Mouse (Mus musculus): ENCODE measurements at regions not wholly inside any gene's neighbourhood (a gene's known extent, or its start where the extent isn't known, plus 50 kb on each side); places are given as distances from the start of the nearest gene placed in this dataset.

DNA sequence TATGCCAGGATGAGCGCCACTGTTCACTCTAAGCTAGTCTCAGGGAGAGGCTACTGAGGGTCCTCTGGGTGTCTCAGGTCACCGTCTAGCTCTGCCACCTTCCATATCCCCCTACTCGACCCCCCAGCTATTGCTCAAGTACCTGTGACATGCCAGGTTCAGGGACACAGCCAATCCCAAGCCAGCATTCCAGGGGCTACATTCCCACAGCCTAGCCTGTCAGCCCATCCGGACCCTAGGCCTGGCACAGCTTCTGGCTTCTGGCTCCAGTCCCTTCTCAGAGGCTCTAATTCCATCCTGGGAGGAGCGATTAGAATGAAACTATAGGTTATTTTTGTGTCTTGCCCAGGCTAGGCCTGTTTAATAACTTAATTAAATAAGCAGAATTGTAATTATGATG lies 105.2 kb downstream of the 1810010D01Rik start:
- DNase-seq: no peak

DNA sequence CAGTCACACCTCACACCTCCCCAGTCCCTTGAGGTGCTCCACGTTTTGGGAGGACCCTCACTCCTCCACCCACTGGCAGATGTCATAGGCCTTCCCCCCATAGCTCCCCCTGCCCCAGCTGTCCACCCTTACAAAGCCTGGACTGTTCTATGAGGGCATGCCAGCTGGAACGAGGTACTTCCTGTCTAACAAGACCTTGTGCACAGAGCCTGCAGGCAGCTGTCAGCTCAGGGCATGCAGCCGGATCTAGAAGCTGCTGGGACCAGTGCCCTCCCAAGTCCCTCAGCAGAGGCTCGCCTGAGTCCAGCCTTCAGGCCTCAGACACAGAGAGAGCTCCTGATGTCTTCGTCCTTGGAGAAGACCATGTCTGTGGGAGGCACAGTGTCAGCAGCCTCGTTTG lies 105.7 kb downstream of the 1810010D01Rik start:
- peak; percentile 86 for DNase-seq

DNA sequence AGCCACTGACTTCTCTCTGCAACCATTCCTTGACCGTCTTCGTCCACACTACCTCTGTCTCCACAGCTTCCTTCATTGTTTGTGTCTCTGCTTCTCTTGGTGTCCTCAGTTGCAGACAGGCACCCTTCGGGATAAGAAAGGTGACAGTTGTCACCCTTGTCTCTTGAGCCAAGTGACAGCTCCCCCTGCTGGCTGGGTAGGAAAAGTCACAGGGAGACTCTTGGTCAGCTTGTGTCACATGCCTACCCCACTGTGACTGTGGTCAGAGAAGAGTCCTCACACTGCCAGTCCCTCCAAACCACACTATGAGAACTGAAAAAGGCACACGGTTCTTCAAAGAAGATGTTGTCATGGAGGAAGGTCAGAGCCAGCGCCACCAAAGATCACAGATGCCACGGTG lies 109.6 kb downstream of the 1810010D01Rik start:
- DNase-seq: peak; percentile 59

DNA sequence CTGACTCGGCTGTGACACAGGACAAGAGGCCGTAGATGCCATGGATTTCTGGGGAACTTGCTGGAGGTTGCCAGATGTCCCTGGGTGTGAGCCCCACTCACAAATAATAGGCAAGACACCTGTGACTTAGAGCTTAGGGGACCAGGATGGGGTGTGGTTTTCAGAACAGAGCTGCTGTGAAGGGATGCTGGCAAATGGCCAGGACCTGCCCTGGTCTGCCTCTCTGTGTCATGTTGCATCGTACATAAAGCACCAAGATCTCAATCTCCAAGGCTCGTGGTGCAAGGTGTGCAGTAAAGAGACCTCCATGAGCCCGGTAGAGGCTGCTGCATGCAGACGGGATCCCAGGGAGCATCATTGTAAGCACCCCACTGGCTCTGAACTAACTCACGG lies 113.8 kb downstream of the 1810010D01Rik start:
- DNase-seq: no peak

DNA sequence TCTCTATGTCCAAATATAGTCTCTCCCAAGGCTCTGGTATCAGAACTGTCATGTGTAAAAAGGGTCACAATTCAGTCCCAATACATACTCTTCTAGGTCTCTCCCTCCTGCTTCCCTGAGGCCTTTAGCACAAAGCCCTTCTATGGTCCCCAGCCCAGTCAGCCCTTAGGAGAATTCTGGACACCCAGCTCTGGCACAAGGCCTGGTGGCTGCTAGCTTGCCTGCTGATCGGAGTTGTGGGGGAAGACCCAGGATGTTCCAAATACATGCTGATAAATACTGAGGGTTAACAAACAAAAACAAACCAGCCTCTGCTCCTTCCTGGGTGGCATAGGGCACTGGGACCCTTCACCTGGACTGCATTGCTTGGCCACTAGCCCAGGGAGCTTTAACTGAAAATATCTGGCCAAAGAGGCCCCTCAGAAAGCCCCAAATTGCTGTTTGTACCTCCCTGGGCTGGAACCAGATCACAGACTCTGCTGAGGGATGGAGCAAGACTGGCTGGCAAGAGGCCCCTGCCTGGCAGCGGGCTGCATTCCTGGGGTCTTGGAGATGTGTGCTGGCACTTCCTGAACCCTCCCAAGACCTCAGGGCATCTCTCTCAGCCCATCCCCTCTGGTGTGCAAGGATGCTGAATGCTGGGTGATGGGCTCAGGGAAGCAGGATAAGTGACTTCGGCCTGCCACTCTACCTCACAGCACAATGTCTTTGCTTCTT lies 114.3 kb downstream of the 1810010D01Rik start:
- DNase-seq: no peak

DNA sequence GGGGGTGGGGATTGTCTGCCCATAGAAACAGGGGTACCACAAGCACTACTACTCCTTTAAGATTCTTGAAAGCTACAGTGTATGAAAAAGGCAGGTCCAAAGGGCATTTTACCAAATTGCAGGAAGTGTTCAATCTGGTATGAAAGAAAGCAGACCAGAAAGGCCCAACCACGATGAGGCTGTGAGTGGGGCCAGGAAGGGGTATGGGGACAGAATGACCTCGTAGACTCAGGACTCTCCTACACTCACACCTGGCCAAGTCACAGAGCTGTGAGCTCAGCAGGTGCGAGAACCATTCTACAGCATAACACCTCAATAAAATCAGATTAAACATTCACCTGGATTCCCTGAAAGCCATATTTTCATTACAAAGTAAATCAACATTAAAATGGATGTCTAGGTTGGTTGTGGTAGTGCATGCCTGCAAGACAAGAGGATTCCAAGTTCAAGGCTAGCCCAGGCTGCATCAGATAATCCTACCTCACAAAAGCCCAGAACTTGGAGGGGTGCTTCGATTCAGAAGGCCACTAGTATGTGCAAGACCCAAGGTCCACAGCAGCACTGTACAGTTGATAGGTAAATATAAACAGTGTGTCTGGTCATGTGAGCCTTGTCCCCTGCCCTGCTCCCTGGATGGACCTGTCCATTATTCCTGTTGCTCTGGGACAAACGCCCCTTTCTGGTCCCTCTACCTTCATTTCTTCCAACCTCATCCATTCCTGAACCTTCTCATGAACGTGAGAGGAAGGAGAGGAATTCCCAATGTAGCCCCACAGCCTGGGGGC lies 115.3 kb downstream of the 1810010D01Rik start:
- DNase-seq: no peak

DNA sequence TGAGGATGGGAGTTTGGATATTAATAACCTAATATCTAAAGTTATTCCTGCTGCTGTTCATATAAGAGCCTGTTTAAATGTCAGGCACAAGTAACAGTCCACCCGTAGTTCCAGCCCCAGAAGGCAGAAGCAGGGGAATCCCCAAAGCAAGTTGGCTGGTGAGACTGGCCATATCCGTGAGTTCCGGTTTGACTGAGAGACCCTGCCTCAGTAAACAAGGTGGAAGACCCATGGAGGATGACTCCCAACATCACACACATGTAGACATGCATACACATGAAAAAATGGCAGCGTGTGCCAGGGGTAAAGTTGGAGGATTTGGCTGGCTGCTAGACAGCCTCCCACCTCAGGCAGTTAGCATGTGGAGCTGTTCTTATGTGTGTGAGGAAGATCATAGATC lies 117.1 kb downstream of the 1810010D01Rik start:
- no peak for DNase-seq

DNA sequence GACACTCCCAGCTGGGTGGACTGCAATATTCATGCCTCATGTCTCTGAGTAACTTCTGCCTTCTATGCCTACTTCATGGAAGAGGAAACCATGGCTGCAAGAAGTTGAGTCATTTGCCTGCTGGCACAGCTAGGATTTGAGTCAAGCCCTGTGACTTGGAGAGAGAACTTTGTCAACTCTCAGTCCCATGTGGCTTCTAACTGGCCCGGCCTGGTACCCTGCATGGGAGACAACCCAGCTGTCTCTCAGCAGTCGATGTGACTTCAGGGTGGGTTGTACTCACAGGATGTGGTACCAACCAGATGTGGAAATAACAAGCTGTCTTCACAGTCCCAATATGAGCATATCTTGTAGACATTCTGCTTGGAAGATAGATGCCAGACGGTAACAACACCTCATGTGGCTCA lies 118.6 kb downstream of the 1810010D01Rik start:
- peak; percentile 13 for DNase-seq

DNA sequence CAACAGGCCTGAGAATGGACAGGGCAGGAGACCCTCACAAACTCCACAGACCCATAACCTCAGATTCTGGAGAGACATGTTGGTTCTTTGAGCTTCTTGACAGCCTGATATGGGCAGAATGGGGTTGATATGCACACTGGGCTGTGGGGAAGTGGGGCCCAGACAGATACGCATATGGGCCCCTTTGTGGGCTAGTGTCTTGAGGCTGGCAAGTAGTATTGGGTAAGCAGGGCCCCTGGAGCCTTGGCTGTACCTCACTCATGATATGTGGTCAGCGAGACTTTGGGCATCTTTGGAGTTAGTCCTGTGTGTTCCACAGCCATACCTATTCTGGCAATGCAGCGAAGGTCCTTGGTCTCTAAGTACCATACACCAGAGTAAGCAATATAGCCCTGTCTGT lies 119.3 kb downstream of the 1810010D01Rik start:
- no peak for DNase-seq

DNA sequence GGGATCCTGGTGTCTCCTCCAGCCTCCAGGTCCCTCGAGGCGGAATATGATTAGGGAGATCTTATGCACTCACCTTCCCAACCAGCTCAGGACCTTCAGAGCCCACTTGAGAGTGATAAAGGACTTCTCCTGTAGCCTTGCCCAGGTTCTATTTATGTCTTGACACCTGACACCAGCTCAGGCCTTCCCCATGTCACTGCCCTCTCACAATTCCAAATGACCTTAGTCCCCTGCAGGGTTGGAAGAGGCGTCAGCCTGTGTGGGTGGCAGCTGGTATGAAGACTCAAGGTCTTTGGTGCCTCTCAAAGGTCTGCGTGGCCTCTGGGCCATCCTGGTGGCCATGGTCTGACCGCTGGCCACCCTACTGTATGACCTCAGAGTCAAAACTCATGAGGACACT lies 120.1 kb downstream of the 1810010D01Rik start:
- DNase-seq: no peak

DNA sequence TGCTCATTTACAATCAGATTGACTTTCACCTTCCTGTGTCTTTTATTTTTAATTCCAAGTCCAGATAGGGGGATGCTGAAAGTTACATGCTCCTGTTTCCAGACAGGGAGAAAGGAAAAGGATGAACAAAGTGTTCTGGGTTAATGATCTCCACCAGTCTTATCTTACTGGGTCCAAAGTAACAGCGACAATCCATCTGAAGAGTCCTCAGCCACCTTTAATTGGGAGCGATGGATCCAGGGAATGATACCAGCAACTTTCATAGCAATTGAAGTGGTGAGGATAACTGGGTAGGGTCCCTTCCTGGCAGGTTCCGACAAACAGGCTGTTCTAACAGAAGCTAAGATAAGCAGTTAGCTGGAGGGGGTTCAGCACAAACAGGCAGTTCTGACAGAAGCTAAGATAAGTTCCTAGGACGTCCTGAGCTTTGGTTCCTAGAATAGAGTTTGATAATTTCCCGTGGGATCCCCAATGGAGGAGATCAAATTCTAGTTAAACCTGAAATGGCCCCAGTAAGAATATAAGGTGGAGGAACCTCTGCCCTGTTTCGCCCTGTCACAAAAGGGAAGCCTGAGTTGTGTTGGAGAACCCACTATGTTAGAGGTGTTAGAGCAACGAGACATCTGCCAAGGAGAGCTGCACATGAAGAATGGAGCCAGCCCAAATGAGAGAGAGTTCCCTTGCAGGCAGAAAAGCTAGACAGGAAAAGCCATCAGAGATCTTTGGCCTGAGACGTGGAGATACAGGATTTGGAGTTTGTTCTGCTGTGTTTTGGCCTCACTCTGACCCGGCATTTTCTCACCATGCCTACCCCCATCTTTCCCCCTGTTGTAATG lies 124.8 kb downstream of the 1810010D01Rik start:
- DNase-seq: no peak

DNA sequence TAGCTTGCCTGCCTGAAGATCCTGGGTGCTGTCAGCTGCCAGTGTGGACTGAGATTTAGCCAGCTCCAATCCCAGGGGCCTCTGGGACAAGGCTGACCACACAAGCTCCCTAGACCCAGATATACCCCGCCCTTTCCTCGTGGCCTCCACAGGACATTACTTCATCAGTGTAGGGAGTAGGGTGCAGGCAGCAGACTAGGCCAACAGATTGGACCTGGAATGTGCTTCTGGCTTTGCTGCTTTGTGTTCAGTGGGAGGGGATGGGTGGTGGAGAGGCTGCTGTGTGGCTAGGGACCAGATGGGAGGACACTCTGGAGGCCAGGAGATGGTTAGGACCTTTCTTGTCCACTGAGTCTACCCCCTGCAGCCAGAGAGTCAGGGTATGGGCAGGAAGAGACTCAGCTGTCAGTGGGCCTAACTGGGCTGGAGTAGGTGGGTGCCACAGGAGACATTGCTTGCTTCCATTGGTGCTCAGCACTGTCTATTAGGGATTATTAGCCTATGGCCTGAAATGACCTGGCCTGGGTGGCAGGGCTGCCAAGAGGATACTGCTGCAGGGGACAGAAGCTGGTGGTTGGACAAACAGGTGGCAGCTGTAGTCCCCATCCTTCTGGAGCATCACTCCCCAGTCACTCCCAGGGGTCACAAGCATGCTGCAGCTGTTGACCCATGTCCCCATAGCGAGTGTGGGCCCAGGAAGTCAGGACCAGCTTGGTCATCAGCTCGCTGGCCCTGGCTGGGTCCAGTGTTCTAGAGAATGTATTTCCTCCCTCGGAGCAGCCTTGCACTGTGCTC lies 132.5 kb upstream of the Ccnd1 start:
- no peak for DNase-seq

DNA sequence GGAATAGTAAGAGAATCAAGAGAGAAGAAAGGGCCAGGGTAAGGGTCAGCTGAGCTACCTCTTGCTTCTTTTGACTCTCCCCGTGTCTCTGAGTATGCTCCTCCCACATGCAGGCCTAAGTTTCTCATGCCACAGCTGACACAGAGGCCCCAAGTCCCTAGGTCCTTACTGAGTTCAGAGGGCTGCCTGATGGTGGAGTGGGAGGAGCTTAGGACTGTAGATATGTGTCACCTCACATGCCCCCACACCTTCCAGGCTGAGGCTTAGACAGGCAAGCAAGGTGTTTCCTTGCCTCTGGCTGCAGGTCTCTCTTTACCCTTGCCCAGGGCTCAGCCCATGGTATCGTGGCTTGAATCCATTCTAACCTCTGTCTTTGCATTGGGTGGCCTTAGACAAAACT lies 131.8 kb upstream of the Ccnd1 start:
- DNase-seq: no peak

DNA sequence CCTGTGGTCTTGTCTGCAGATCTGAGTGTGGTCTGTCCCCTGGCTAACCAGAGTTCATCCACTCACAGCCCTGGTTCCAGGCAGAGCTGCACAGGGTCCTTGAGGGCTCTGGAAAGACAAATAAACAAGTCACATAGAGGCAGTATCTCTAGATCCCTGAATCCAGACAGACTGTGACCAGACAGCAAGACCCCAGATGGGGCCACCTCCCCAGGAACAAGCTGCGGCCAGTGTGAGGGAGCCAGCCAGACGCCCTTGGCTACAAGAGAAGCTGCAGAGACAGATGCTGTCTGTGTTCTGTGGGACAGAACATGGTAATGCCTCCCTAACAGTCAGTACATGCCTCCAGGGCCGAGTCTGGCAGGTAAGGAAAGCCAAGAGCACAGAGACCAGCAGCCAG lies 127.6 kb upstream of the Ccnd1 start:
- DNase-seq: no peak

DNA sequence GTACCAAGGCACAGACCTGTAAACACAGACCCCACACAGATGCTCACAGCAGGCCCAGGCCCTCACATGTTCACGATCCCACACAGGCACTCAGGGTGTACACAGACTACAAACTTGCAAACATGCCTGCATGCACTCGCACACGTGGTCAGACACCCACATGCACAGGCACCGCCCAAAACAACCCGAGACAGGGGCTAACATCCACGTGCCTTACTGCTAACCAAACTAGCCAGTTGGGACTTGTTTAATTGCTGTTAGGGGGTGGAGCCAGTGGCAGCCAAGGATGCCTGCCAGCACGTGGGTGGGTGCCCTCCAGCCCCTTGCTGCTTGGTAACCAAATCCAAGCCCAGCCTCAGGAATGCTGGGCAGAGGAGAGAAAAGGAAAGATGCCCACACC lies 116.6 kb upstream of the Ccnd1 start:
- peak; percentile 73 for DNase-seq

DNA sequence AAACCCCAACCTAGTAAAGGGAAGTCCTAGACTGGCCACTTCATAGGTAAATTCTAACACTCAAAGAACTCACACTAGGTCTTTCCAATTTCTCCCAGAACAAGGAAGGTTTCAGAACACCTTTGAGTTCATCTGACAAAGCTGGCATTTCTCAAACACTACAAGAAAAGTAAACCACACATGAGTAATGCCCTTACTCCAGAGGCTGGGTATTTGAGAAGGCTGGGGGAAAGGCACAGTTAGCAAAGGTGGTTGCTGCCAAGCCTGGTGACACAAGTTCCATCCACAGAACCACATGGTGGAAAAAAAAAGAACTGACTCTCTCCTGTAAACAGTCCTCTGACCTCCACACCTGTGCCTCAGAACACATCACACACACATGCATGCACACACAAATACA lies 111.9 kb upstream of the Ccnd1 start:
- peak; percentile 31 for DNase-seq

DNA sequence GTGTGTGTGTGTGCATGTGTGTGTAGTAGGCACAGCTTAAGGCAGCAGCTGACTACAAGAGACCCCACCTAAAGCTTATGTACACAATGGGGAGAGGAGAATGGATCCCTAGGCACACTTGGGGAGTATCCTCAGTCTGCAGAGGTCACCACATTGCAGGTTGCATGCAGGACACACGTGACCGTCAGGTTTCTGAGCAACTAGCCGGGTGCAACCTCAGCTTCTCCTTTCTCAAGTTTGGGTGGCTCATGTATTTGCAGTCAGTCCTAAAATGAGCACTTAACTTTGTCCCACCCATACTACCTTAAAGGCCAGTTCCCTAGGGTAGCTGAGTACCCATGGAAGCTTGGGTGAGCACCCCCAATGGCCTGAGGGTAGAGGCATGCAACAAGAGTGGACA lies 111.0 kb upstream of the Ccnd1 start:
- no peak for DNase-seq

DNA sequence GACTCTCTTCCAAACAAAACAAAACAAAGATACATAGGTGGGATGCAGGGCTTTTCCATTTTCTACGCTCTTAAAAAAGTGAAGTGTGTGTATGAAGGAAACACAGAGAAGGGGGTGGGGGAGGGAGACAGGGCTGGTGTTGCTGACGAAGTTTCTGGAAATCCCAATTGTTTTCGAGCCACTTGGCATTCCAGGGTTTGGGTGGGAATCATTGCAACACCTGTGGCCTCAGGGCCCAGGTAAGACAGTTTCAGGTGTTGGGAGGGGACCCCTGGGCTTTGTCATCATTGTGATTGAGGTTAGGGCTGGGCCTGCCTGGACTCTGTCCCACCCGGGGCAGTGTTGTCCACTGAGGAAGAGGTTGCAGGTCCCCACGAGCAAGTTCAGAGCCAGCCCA lies 108.8 kb upstream of the Ccnd1 start:
- peak; percentile 59 for DNase-seq

DNA sequence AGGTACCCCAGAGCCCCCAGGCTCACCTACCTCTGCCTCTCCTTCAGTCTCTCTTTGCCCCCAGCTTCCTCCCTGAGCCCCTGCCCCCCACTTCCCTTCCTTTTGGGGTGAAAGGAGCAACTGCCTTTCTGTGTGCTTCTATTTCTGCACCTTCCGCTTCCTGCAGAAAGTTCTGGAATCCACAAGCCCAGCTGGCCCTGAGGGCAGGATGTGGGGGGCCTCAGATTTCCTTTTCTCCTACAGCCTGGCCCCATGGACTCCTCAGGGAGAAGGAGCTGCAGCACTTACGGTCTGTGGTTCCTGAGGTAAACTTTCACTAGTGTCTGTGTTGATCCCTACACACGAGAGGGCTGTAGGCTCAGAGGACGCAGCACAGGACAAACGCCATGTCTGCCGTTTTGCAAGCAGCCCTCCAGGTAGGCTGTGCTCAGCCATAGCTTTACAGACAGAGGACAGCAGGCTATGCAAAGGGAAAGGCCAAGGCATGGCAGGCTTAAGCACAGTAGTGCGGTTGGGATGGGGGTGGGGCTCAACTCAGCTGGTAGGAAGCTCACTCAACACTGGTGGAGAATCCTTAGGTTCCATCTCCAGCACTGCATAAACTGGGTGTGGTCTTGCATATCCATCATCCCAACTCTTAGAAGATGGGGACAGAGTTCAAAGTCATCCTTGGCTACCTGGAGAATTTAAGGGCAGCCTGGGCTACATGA lies 108.2 kb upstream of the Ccnd1 start:
- no peak for DNase-seq

DNA sequence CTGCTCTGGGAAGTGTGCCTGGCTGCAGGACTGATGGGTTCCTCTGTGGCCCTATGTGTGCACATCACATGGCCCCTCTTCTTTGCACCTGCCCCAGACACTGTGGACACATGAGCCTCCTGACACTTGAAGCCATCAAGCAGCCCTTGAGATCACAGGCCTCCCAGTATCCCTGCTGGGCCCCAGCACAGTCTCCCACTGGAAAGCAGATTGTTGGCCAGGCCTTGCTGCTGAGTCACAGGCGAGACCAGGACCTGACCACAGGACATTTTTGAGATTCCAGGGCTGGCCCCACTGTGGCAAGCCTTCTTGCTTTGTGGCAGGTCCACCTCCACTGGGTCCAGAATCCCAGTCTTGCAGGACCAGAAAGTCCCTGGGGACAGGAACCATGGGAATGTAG lies 105.5 kb upstream of the Ccnd1 start:
- peak; percentile 40 for DNase-seq

DNA sequence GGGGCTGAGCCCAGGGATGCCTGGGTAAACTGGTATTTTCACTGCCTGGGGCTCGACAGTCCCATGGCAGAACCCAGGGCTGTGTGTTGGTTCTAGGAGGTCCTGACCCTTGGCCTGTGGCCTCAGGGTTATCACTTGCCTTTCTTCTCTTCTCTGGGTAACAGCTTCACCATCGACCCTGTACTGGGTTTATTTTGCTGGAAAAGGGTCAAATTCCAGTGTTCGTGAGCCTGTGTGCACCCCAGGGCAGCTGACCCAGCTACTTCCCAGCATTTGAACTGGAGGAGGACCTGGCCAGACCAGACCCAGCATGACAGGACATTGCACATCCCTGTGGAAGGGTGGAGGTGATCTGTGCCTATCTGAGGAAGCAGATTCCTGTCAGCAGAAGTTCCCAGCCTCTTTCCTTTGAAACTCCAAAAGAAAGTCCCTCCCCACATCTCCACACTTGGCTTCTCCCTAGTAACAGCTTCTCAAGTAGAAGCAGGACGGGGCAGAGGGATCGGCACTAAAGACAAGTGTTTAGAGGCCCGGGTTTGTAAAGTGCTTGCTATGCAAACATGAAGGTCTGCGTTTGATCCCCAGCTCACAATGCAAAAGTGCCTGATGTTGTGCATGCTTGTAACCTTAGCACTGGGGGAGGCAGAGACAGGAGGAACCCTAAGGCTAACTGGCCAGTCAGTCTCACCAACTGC lies 103.9 kb upstream of the Ccnd1 start:
- peak; percentile 31 for DNase-seq

DNA sequence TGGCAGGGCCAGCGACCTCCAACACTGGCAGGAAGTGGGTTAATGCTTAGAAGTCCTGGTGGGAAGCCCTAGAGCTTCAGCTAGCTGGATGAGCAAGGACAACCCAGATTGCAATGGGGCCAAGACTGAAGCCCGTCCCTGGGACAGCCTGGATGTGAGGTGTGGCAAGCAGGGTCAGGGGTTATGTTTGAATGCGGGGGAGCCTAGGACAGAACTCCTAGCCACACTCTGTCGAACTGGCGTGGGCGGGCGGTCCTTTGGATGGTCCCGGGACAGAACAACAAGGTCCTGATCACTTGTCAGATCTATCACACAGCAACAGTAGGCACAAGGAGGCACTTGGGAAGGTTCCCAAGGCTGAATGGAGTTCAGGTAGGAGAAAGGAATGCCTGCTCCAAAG lies 101.1 kb upstream of the Ccnd1 start:
- DNase-seq: no peak
